In genomic region chr4:130315771-130316527, GRCm38 (mm10) we compare ENCODE assay signal across 8 mouse cellular contexts. TPM values are rescaled to one million over a fixed set of nuclear protein-coding genes. Genes with fewer than 3 reads are reported as not detected.
DNase-seq lines count a peak whose midpoint lies in the region; ATAC-seq and TF ChIP-seq lines count a peak whose summit lies in the region.

No protein-coding gene starts in this region.

- peaks cover 62% of the 10 kb centered on the region for H3K36me3 ChIP-seq in heart, embryonic 10.5 days

- no peak for TF ChIP-seq POLR2A in brain, embryonic 14.5 days (IDR thresholded peaks at IDR 0.05; ENCODE audit: borderline replicate concordance, extremely low read depth, insufficient read depth, insufficient read length, poor library complexity, severe bottlenecking)

- no peak for ATAC-seq in erythroid progenitor cell, adult 5-6 weeks (replicated peaks; ENCODE audit: low FRiP score, poor library complexity, severe bottlenecking)

- H3K27ac ChIP-seq in heart, embryonic 10.5 days: peak overlapping the region; percentile 72

- peaks cover 39% of the 10 kb centered on the region for H3K4me1 ChIP-seq in heart, embryonic 10.5 days

- no peak for TF ChIP-seq CTCF in brain, embryonic 14.5 days (IDR thresholded peaks at IDR 0.05; ENCODE audit: borderline replicate concordance, extremely low read depth, insufficient read depth, insufficient read length)

- DNase-seq in heart, embryonic 10.5 days (ENCODE audit: low spot score): no peak
- no peak for DNase-seq in heart, adult 9 months (ENCODE audit: low spot score in 2 of 2)
- DNase-seq in Muller cell, postnatal 12 days (ENCODE audit: inconsistent ontology term): peak; percentile 39
- DNase-seq in brain, embryonic 14.5 days (ENCODE audit: low read depth): peak; percentile 40
- DNase-seq in kidney, postnatal 10 days: peak; percentile 85
- no peak for DNase-seq in thymus, postnatal 14 days
- DNase-seq in gastrocnemius, postnatal 4 days (ENCODE audit: low spot score in 2 of 2): no peak

- H3K9me3 ChIP-seq in heart, embryonic 10.5 days: no peaks in the 10 kb centered on the region

- H3K4me3 ChIP-seq in heart, embryonic 10.5 days: no peak overlapping the region

- no peaks in the 10 kb centered on the region for H3K27me3 ChIP-seq in heart, embryonic 10.5 days (ENCODE audit: insufficient read depth, poor library complexity, severe bottlenecking)

- 75% methylated on average over 13 of the region's 13 CpGs for WGBS in heart, embryonic 10.5 days

RNA-seq across cellular contexts. Expression of gene Gm10570, which starts 7.5 kb away (rescaled TPM):
- polyA plus RNA-seq in heart, embryonic 10.5 days (2016; fragmentation: Nextera tagmentation; extraction: Ambion mirVana): 0.58 and 1.1 TPM in 2 replicates
- 0.54 and 0.78 TPM in 2 replicates for polyA plus RNA-seq in brain, embryonic 14.5 days (2012; rRNA removed)
- total RNA-seq in erythroid progenitor cell, adult 5-6 weeks (2015; ENCODE audit: low replicate concordance): not detected in 2 replicates
- not detected in 2 replicates for total RNA-seq in erythroid progenitor cell, adult 5-6 weeks (2017; ENCODE audit: low replicate concordance)
- total RNA-seq in gastrocnemius, postnatal 4 days (2021): under 1 TPM; 0.60 to 0.81 TPM

RNA-seq across cellular contexts. Expression of gene Fabp3, which starts 7.6 kb away (rescaled TPM):
- 245 and 506 TPM in 2 replicates for polyA plus RNA-seq in heart, embryonic 10.5 days (2016; fragmentation: Nextera tagmentation; extraction: Ambion mirVana)
- 105 and 126 TPM in 2 replicates for polyA plus RNA-seq in brain, embryonic 14.5 days (2012; rRNA removed)
- total RNA-seq in erythroid progenitor cell, adult 5-6 weeks (2015; ENCODE audit: low replicate concordance): not detected in 2 replicates
- not detected in 2 replicates for total RNA-seq in erythroid progenitor cell, adult 5-6 weeks (2017; ENCODE audit: low replicate concordance)
- total RNA-seq in gastrocnemius, postnatal 4 days (2021): 100 to 1,000 TPM; 453 to 501 TPM

RNA-seq across cellular contexts. Expression of gene Serinc2, which starts 36.9 kb away (rescaled TPM):
- polyA plus RNA-seq in heart, embryonic 10.5 days (2016; fragmentation: Nextera tagmentation; extraction: Ambion mirVana): 5.4 and 12.1 TPM in 2 replicates
- polyA plus RNA-seq in brain, embryonic 14.5 days (2012; rRNA removed): 72.2 and 126 TPM in 2 replicates
- total RNA-seq in erythroid progenitor cell, adult 5-6 weeks (2015; ENCODE audit: low replicate concordance): not detected in 2 replicates
- not detected in 2 replicates for total RNA-seq in erythroid progenitor cell, adult 5-6 weeks (2017; ENCODE audit: low replicate concordance)
- 10 to 100 TPM; 43.2 to 53.4 TPM for total RNA-seq in gastrocnemius, postnatal 4 days (2021)

RNA-seq across cellular contexts. Expression of gene Zcchc17, which starts 43.8 kb away (rescaled TPM):
- polyA plus RNA-seq in heart, embryonic 10.5 days (2016; fragmentation: Nextera tagmentation; extraction: Ambion mirVana): 52.7 and 55.3 TPM in 2 replicates
- 33.0 and 38.7 TPM in 2 replicates for polyA plus RNA-seq in brain, embryonic 14.5 days (2012; rRNA removed)
- total RNA-seq in erythroid progenitor cell, adult 5-6 weeks (2015; ENCODE audit: low replicate concordance): 15.5 and 19.1 TPM in 2 replicates
- total RNA-seq in erythroid progenitor cell, adult 5-6 weeks (2017; ENCODE audit: low replicate concordance): 30.3 and 54.2 TPM in 2 replicates
- 10 to 100 TPM; 42.3 to 42.6 TPM for total RNA-seq in gastrocnemius, postnatal 4 days (2021)

RNA-seq across cellular contexts. Expression of gene Snrnp40, which starts 44.0 kb away (rescaled TPM):
- polyA plus RNA-seq in heart, embryonic 10.5 days (2016; fragmentation: Nextera tagmentation; extraction: Ambion mirVana): 114 and 151 TPM in 2 replicates
- polyA plus RNA-seq in brain, embryonic 14.5 days (2012; rRNA removed): 81.4 and 113 TPM in 2 replicates
- 35.0 and 69.6 TPM in 2 replicates for total RNA-seq in erythroid progenitor cell, adult 5-6 weeks (2015; ENCODE audit: low replicate concordance)
- total RNA-seq in erythroid progenitor cell, adult 5-6 weeks (2017; ENCODE audit: low replicate concordance): 25.1 and 58.9 TPM in 2 replicates
- total RNA-seq in gastrocnemius, postnatal 4 days (2021): 10 to 100 TPM; 38.5 to 41.3 TPM

Comparison
In these comparisons a context has a peak if more than half of its experiments do, and no peak if none do; other contexts are left out.
1. DNase-seq: peak in Muller cell, postnatal 12 days (single experiment), brain, embryonic 14.5 days (single experiment) and kidney, postnatal 10 days (single experiment); none in heart, embryonic 10.5 days (single experiment), heart, adult 9 months (0 of 2), thymus, postnatal 14 days (single experiment) and gastrocnemius, postnatal 4 days (0 of 2).
2. RNA of gene Fabp3, which starts 7.6 kb away (total RNA-seq): 453 to 501 TPM in gastrocnemius, postnatal 4 days; not detected in erythroid progenitor cell, adult 5-6 weeks; every median in the first group is over 100 times any median in the second.
3. RNA of gene Serinc2, which starts 36.9 kb away (total RNA-seq): 43.2 to 53.4 TPM in gastrocnemius, postnatal 4 days; not detected in erythroid progenitor cell, adult 5-6 weeks; every median in the first group is over 10 times any median in the second.